Mouse (Mus musculus): ENCODE results near the gene Ubqln4. TPM values are rescaled to one million over a fixed set of nuclear protein-coding genes. Genes with fewer than 3 reads are reported as not detected.
"Not testable (repeated sequence)": the region's sequence is repeated elsewhere in the genome, so short reads cannot be mapped to it uniquely, and the experiment has no call there.

Ubqln4 gene
- total RNA-seq, 4 experiments from 2014 or later: 96.1 to 118 (median 107) TPM

DNA sequence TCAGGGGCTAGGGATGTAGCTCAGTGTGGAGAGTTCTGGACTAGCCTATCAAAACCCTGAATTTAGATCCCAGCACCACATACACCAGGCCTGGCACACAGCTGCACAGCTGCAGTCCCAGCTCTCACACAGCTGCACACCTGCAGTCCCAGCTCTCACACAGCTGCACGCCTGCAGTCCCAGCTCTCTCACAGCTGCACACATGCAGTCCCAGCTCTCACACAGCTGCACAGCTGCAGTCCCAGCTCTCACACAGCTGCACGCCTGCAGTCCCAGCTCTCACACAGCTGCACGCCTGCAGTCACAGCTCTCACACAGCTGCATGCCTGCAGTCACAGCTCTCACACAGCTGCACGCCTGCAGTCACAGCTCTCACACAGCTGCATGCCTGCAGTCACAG is 43.0 kb downstream of the Ubqln4 start:
- DNase-seq (ENCODE audit: low spot score in 2 of 2): not testable (repeated sequence)

DNA sequence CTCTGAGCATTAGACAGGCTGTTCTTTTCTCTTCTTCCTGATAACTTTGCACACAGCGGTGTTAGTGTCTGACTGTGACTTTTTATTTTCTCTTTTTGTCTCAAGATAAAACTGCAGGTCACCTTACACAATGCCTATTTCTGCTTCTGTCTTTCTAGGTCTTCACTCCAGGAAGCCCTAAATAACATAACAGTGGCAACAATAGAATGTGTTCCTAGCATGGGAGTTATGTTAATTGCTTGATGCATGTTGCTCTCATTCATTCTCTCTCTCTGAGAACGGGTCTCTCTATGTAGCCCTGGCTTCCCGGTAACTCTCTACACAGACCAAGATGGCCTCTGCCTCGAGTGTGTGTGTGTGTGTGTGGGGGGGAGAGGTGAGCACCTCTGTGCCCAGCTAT is 48.9 kb downstream of the Ubqln4 start:
- DNase-seq (ENCODE audit: low spot score in 2 of 2): no peak

DNA sequence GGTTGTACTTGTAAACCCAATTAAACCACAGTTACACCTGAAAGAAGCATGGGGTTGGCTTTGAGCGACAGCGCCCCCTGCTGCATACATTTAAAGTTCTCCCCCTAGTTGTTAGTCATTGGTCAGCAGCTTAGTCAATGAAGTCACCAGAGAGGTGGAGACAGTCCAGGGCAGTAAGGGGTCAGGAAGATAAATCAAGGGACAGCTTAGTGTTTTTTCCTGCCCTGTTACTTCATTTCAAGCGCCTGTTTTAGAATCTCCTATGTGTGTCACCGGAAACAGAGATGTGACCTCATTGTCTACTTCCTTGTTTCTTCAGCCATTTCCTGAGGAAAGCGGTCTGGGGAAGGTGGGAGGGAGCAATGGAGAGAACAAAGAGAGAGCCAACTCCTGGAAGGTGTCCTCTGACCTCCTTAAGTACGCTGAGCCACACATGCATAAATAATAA is 50.2 kb downstream of the Ubqln4 start:
- DNase-seq (ENCODE audit: low spot score in 2 of 2): no peak

DNA sequence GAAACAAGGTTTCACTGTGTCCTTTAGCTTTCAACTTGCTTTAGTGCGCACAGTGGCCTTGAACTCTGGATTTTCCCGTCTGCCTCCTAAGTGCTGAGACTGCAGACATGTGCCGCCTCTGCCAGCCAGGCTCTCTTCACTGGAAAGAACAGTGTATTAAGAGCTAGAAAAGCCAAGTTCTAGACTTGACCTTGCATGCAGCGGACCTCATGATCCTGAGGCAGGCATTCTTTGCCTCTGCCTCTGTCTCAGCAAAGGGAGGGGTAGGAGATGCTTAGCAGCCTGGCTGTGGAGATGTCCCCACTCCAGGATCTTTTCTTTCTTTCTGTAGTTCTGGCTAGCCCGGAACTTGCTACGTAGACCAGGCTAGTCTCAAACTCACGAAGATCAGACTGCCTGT is 51.3 kb downstream of the Ubqln4 start:
- DNase-seq (ENCODE audit: low spot score in 2 of 2): no peak

DNA sequence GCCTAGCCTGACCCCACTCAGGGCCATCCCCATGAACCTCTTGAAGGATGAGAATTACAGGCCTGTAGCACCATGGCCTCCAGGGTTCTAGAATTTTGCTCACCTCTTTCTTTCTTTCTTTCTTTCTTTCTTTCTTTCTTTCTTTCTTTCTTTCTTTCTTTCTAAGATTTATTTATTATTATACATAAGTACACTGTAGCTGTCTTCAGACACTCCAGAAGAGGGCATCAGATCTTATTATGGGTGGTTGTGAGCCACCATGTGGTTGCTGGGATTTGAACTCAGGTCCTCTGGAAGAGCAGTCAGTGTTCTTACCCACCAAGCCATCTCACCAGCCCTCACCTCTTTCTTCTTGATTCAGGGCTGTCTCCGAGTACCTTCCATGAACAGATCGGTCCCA is 52.1 kb downstream of the Ubqln4 start, which contains the start of gene Arhgef2:
TSS of gene Arhgef2 (plus strand) at position 301 of the 400 bp plus-strand sequence.
- DNase-seq (ENCODE audit: low spot score in 2 of 2): not testable (repeated sequence)

DNA sequence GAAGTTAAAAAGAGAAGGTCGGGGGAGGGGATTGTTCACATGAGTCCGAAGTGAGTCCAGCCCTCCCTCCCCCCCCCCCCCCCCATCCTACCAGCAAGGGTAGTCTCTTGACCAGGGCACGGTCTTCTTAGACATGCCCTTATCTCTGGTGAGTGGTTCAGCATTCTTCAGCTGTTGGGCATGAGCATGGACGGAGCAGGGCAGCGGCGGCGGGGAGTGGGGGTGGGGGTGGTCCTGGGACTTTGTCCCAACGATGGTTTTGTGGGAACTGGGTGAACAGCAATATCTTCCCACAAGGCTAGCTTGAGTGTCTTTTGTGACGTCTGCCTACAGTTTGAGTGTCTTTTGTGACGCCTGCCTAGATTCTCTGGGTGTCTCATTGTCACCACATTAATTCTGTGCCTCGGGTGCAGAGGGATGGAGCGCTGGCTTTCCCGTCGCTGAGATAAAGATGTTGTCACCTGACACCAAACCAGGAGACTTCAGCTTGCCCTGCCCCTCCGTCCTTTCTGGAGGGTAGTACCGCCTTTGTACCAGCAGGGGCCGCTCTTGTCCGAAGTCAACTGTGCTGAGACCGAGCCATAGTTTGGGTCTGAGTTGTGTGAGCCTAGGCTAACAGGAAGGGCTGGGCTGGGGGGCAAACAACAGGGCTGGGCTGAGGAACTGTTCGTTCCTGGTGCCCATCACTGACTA is 53.7 kb downstream of the Ubqln4 start:
- DNase-seq (ENCODE audit: low spot score in 2 of 2): peak; percentile 76 to 89

DNA sequence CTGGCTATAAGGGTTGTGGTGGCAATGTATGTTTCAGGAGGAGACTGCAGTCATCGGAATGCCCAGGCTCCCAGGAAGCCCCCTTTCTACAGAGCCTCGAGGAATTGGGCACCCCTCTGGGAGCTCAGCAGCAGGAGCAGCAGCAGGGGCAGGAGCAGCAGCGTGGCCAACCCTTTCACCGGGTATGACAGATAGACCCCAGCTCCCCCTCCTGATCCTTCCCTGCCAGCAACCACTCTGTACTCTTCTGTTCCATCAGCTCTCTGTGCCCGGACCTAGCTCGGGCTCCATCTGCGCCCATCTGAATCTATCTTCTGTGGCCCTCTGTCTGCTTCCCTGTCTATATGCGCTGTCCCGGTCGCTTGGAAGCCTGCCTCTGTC is 54.2 kb downstream of the Ubqln4 start:
- no peak for DNase-seq (ENCODE audit: low spot score in 2 of 2)

DNA sequence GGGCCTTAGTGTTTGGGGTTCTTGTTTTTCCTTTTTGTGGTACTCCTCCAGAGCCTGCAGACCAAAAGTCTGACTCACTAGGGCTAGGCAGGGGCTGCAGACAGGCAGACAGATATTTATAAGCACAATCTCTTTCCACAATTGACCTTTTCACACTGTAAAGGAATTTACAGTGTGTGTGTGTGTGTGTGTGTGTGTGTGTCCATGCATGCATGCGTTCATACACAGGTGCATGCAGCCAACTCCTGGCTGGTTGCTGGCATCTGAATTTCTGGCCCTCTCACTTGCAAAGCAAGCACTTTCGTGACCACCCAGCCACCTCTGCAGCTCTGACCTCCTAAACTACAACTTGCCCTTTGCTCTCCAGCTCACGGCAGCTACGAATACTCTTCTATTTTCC is 55.5 kb downstream of the Ubqln4 start:
- no peak for DNase-seq (ENCODE audit: low spot score in 2 of 2)

DNA sequence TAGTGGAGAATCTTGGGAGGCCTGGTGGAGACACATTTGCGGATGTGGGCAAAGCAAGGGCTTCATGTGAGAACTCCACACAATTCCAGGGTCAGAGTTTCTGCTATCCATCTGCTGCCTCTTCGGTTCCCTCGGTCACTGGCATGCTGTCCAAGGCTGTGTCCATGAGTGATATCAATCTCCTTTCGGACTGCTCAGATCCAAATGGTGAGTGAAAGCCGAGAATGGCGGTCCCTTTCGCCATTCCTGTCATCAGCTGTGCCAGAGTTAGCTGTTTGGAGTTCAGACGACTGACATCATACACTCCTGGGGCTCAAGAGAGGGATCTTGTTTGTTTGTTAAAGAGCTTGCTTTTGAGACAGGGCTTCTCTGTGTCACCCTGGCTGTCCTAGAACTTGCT is 60.9 kb downstream of the Ubqln4 start:
- no peak for DNase-seq (ENCODE audit: low spot score in 2 of 2)

DNA sequence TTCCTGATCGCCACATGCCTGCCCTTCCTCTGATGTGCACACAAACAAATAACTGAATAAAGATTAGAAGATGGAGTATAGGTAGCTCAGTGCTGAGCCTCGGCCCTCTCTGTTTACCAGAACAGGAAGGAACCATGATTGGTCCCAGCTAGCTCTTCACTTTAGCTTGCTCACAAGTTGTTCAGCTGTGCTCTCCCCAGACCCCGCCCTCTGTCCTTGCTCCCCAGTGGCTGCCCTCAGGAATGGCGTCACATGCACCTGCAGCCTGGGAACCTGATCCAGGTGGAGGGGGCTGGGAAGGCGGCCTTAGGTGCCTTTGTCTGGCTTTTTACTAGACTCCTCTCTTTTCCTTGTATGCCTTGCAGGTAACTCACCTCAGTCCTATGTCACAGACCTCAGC is 61.6 kb downstream of the Ubqln4 start:
- DNase-seq (ENCODE audit: low spot score in 2 of 2): no peak

DNA sequence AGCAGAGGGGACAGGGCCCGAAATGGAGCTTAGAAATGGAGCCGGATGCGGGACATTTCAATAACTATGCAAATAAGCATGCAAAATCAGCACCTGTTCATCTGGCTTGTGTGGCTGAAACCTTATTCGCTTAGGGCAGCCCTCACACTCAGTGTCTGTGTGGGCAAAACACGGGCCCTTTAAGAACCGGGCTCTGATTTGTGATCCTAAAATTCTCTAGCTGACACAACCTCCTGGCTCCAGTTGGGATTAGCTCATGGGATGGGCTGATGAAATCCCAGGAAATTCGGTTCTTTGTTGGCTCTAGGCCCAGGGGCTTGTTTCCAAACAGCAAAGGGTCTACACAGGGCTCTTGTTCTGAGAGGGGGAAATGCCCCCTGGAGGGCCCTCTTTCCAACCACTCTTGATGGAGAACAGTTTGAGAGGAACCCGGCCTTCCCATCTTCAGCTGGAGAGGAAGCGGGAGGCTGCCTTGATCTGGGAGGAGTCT is 62.4 kb downstream of the Ubqln4 start:
- DNase-seq (ENCODE audit: low spot score in 2 of 2): no peak

DNA sequence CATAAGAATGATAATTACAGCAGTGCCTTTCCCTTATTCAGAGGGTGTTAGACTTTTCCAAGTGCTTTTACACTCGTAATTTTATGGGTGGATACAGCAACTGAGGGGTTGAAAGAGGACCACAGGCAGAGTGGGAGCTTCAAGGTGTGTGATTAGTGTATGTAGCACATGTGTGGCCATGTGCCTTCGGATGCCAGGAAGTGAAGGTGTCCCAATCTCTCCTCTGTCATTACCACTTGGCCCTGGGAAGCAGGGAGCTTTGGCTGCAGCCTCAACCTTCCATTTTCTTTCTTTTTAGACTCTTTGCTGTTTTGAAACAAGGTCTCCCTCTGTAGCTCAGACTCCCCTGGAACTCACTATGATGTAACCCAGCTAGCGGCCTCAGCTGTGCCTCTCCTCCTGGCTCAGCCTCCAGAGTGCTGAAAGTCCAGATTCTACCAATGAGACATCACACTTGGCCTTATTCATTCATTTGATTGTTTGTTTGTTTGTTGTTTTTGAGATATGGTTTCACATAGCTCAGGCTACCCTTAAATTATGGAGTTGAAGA is 63.5 kb downstream of the Ubqln4 start:
- no peak for DNase-seq (ENCODE audit: low spot score in 2 of 2)

DNA sequence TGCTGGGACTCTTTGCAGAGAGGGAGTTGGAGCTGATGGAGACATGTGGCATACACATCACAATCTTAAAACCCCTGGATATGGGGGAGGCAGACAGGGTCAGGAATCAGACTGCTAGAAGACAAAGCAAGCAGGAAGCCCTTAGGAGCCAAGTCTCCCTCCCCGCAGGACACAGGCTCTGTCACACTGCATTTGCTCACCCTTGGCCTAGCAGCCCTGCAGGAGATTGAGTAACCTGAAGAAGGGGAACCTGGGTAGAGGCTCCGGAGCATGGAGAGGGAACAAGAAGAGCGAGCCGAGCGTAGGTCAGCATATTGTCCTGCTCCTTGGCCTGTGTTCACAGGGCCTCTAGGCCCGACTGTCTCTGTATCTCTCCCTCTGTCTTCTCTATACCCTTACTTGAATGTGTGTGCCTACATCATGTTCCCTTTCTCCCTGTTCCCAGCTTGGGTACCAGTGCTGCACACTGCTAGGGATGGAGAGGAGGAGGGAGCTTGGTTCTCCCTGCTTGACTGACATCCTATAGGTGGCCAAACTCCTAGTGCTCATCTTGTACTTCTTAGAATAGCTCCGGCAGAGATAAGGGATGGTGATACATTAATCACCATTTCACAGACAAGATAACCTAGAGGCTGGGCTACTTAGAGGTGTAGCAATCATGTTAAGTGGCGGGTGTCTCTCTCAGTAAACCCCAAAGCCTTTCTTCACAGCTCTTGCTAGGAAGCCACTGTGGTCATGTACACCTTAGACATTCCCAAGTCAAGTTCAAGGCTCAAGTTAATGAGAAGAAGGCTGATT is 64.7 kb downstream of the Ubqln4 start:
- no peak for DNase-seq (ENCODE audit: low spot score in 2 of 2)

Small RNAs within 50 kb of the gene (microRNA-seq; reads per million reads assigned to microRNA genes)
- 0 reads per million in 2 experiments for gene Mir1905

Other genes with a start within 250 kb of the Ubqln4 start
- gene Glmp, start 228.7 kb upstream of the Ubqln4 start, total RNA-seq (2022): 100 to 1,000 TPM in 2 of 4 experiments, 10 to 100 TPM in 2; 92.1 to 138 (median 99.4) TPM
- 1 to 10 TPM; 1.3 to 2.7 (median 1.7) TPM for gene Tmem79, start 217.6 kb upstream of the Ubqln4 start, total RNA-seq (2022)
- gene Smg5, start 217.5 kb upstream of the Ubqln4 start, total RNA-seq (2022): 10 to 100 TPM; 68.5 to 94.9 (median 74.2) TPM
- 10 to 100 TPM; 16.8 to 25.2 (median 19.3) TPM for gene Paqr6, start 189.2 kb upstream of the Ubqln4 start, total RNA-seq (2022)
- 1 to 10 TPM; 1.0 to 2.5 (median 2.0) TPM for gene Bglap3, start 181.0 kb upstream of the Ubqln4 start, total RNA-seq (2022)
- 1 to 10 TPM in 2 of 4 experiments, not detected in 2; 1.6 to 2.8 TPM for gene Bglap2, start 175.1 kb upstream of the Ubqln4 start, total RNA-seq (2022)
- 1 to 10 TPM in 1 of 4 experiments, not detected in 3; 1.3 TPM for gene Bglap, start 169.3 kb upstream of the Ubqln4 start, total RNA-seq (2022)
- gene Pmf1, start 143.4 kb upstream of the Ubqln4 start, total RNA-seq (2022): 1 to 10 TPM; 5.5 to 8.3 (median 6.0) TPM
- 10 to 100 TPM; 66.0 to 72.8 (median 68.6) TPM for gene Slc25a44, start 128.6 kb upstream of the Ubqln4 start, total RNA-seq (2022)
- gene Sema4a, start 92.6 kb upstream of the Ubqln4 start, total RNA-seq (2022): 10 to 100 TPM; 43.0 to 52.1 (median 50.8) TPM
- gene Lmna, start 43.8 kb upstream of the Ubqln4 start, total RNA-seq (2022): 10 to 100 TPM; 38.0 to 45.6 (median 40.2) TPM
- 1 to 10 TPM; 2.4 to 2.8 (median 2.6) TPM for gene Mex3a, start 21.4 kb upstream of the Ubqln4 start, total RNA-seq (2022)
- 1 to 10 TPM in 1 of 4 experiments, not detected in 3; 1.5 TPM for gene Rab25, start 5.5 kb upstream of the Ubqln4 start, total RNA-seq (2022)
- 100 to 1,000 TPM in 3 of 4 experiments, 10 to 100 TPM in 1; 89.2 to 111 (median 106) TPM for gene Lamtor2, start 684 bp upstream of the Ubqln4 start, total RNA-seq (2022)
- gene Ssr2, start 22.1 kb downstream of the Ubqln4 start, total RNA-seq (2022): 10 to 100 TPM; 86.4 to 96.0 (median 90.1) TPM
- 100 to 1,000 TPM; 210 to 272 (median 257) TPM for gene Arhgef2, start 52.2 kb downstream of the Ubqln4 start, total RNA-seq (2022)
- gene Rxfp4, start 99.4 kb downstream of the Ubqln4 start, total RNA-seq (2022): not detected
- 10 to 100 TPM; 47.5 to 69.8 (median 54.1) TPM for gene Khdc4, start 132.0 kb downstream of the Ubqln4 start, total RNA-seq (2022)
- gene Rit1, start 163.1 kb downstream of the Ubqln4 start, total RNA-seq (2022): 10 to 100 TPM; 39.5 to 44.0 (median 43.6) TPM
- 100 to 1,000 TPM; 494 to 515 (median 510) TPM for gene Syt11, start 221.4 kb downstream of the Ubqln4 start, total RNA-seq (2022)